Mouse (Mus musculus): Measurements from ENCODE around the gene Pcdh7.

GRCm38 (mm10) chr5:57760069-57761063 is 42.6 kb downstream of the Pcdh7 start:
- TF ChIP-seq CTCF (IDR thresholded peaks at IDR 0.05; ENCODE audit: control insufficient read depth, insufficient read depth, insufficient read length) (no peak), CEBPB (IDR thresholded peaks at IDR 0.05; ENCODE audit: low read depth) (no peak), MYOD1 (IDR thresholded peaks at IDR 0.05; ENCODE audit: control insufficient read depth, insufficient read length, low read depth) (no peak), MAX (IDR thresholded peaks at IDR 0.05) (no peak), MYOG (IDR thresholded peaks at IDR 0.05; ENCODE audit: control insufficient read depth, extremely low read depth, insufficient read length) (no peak), USF1 (IDR thresholded peaks at IDR 0.05; ENCODE audit: low read depth) (no peak), FOSL1 (IDR thresholded peaks at IDR 0.05; ENCODE audit: insufficient read depth, low read length, poor library complexity, severe bottlenecking) (no peak)

Measured in C2C12 (cell line).